Mouse (Mus musculus) neural tube, embryonic 13.5 days (tissue): Measurements from ENCODE around the gene Cldn19. TPM values are rescaled to one million over a fixed set of nuclear protein-coding genes. Genes with fewer than 3 reads are reported as not detected.
A peak's percentile ranks its signal among the peaks of the same experiment; 100 is the strongest.

Experiments
- ATAC-seq: fragments of 200-750 bp; cut with Nextera tagmentation; 2 replicates; pipeline ENCODE4 v1.8.0; 2017; ENCODE audit warnings: low read depth, mild to moderate bottlenecking, moderate TSS enrichment, moderate library complexity
- H3K27ac ChIP-seq: fragments of 300-500 bp; sonication (generic); replicated peaks from 2 replicates; pipeline ENCODE4 v1.5.1; 2015; ENCODE audit warnings: moderate library complexity, mild to moderate bottlenecking, inconsistent platforms
- H3K27me3 ChIP-seq: fragments of 300-500 bp; sonication (generic); 2 replicates; pipeline ENCODE4 v1.6.1; 2015; ENCODE audit warnings: mild to moderate bottlenecking, inconsistent platforms
- H3K36me3 ChIP-seq: fragments of 300-500 bp; sonication (generic); 2 replicates; pipeline ENCODE4 v1.6.1; 2015; ENCODE audit warnings: mild to moderate bottlenecking, inconsistent platforms
- H3K4me1 ChIP-seq: fragments of 300-500 bp; sonication (generic); replicated peaks from 2 replicates; pipeline ENCODE4 v1.6.1; 2015; ENCODE audit warnings: inconsistent platforms
- H3K4me2 ChIP-seq: fragments of 300-500 bp; sonication (generic); 2 replicates; pipeline ENCODE4 v1.6.1; 2015; ENCODE audit warnings: inconsistent platforms, mild to moderate bottlenecking, moderate library complexity
- H3K4me3 ChIP-seq: fragments of 300-500 bp; sonication (generic); 2 replicates; pipeline ENCODE4 v1.5.1; 2015; ENCODE audit warnings: mild to moderate bottlenecking, inconsistent platforms
- H3K9ac ChIP-seq: fragments of 300-500 bp; sonication (generic); 2 replicates; pipeline ENCODE4 v1.6.1; 2015; ENCODE audit warnings: moderate library complexity, mild to moderate bottlenecking, inconsistent platforms
- H3K9me3 ChIP-seq: fragments of 300-500 bp; sonication (generic); 2 replicates; pipeline ENCODE4 v1.6.1; 2016; ENCODE audit warnings: inconsistent platforms
- WGBS: fragments of 180-500 bp; shearing (Covaris S2); methylation state at CpG from one replicate; pipeline ENCODE4 v1.1.7; 2015; 5-methylcytosine and 5-hydroxymethylcytosine counted together
- polyA plus RNA-seq: library from polyadenylated mRNA; unstranded; fragments of >200 nt; fragmentation: Nextera tagmentation; extraction: Ambion mirVana; gene quantifications from 2 replicates; pipeline ENCODE4 v1.2.1, GENCODE M21; 2015

Gene Cldn19
- 0.45 and 0.63 TPM in 2 replicates for polyA plus RNA-seq

- Histone ChIP-seq H3K36me3 (no peaks in the 10 kb centered on the region), H3K4me1 (peaks cover 21% of the 10 kb centered on the region), H3K27me3 (no peaks in the 10 kb centered on the region), H3K9me3 (no peaks in the 10 kb centered on the region), H3K4me3 (no peak within 1 kb of the TSS), H3K27ac (peak within 1 kb of the TSS; percentile 72), H3K4me2 (no peak within 1 kb of the TSS), H3K9ac (peak within 1 kb of the TSS; percentile 49)
- WGBS = 84% methylated on average over 12 of the region's 12 CpGs
- ATAC-seq = no peak
These were observed at the start of gene Cldn19 for GRCm38 (mm10) chr4:119255351-119255750. TSS of gene Cldn19 (plus strand) at chr4:119255414.

- no peak overlapping the region for H3K9ac ChIP-seq
- WGBS = 73% methylated on average over 8 of the region's 8 CpGs
- H3K4me1 ChIP-seq = peaks cover 10% of the 10 kb centered on the region; the same call in 1 of the 2 replicates
- no peak overlapping the region for H3K4me3 ChIP-seq
- no peak overlapping the region for H3K27ac ChIP-seq
- no peak for ATAC-seq
- no peaks in the 10 kb centered on the region for H3K9me3 ChIP-seq
- H3K27me3 ChIP-seq = no peaks in the 10 kb centered on the region
- H3K4me2 ChIP-seq = no peak overlapping the region
- no peaks in the 10 kb centered on the region for H3K36me3 ChIP-seq
These were observed 38.5 kb upstream of the Cldn19 start for GRCm38 (mm10) chr4:119216667-119217066.

GRCm38 (mm10) chr4:119218169-119218568, 37.0 kb upstream of the Cldn19 start, which contains the start of gene Tmem269:
TSS of gene Tmem269 (minus strand) at chr4:119218217.
- no peak within 1 kb of the TSS for H3K4me2 ChIP-seq
- H3K9ac ChIP-seq = no peak within 1 kb of the TSS
- H3K36me3 ChIP-seq = 0 out of 2 replicates have a peak, but pooled peaks cover 4% of the 10 kb centered on the region
- no peak for ATAC-seq
- H3K27ac ChIP-seq = no peak within 1 kb of the TSS
- no peaks in the 10 kb centered on the region for H3K9me3 ChIP-seq
- no peaks in the 10 kb centered on the region for H3K27me3 ChIP-seq
- H3K4me1 ChIP-seq = peaks cover 10% of the 10 kb centered on the region; the same call in 1 of the 2 replicates
- 14% methylated on average over 11 of the region's 11 CpGs for WGBS
- H3K4me3 ChIP-seq = no peak within 1 kb of the TSS

GRCm38 (mm10) chr4:119223696-119224095, 31.5 kb upstream of the Cldn19 start:
- 97% methylated on average over 1 of the region's 1 CpGs for WGBS
- no peaks in the 10 kb centered on the region for H3K27me3 ChIP-seq
- no peak overlapping the region for H3K27ac ChIP-seq
- H3K4me2 ChIP-seq = no peak overlapping the region
- ATAC-seq = no peak
- no peaks in the 10 kb centered on the region for H3K4me1 ChIP-seq
- no peak overlapping the region for H3K4me3 ChIP-seq
- peaks cover 55% of the 10 kb centered on the region for H3K36me3 ChIP-seq
- no peak overlapping the region for H3K9ac ChIP-seq
- no peaks in the 10 kb centered on the region for H3K9me3 ChIP-seq

GRCm38 (mm10) chr4:119224534-119224933, 30.7 kb upstream of the Cldn19 start:
- H3K9ac ChIP-seq = no peak overlapping the region

GRCm38 (mm10) chr4:119225719-119226118, 29.5 kb upstream of the Cldn19 start:
- Histone ChIP-seq H3K9me3 (no peaks in the 10 kb centered on the region), H3K27ac (no peak overlapping the region), H3K36me3 (peaks cover 57% of the 10 kb centered on the region), H3K4me1 (no peaks in the 10 kb centered on the region), H3K27me3 (no peaks in the 10 kb centered on the region), H3K9ac (no peak overlapping the region), H3K4me3 (no peak overlapping the region), H3K4me2 (no peak overlapping the region)
- 90% methylated on average over 9 of the region's 9 CpGs for WGBS
- no peak for ATAC-seq

More at GRCm38 (mm10) chr4:119224534-119224933, 30.7 kb upstream of the Cldn19 start:
- no peak overlapping the region for H3K4me3 ChIP-seq
- no peak for ATAC-seq
- peaks cover 57% of the 10 kb centered on the region for H3K36me3 ChIP-seq
- H3K27ac ChIP-seq = no peak overlapping the region
- no peaks in the 10 kb centered on the region for H3K4me1 ChIP-seq
- no peak overlapping the region for H3K4me2 ChIP-seq
- no peaks in the 10 kb centered on the region for H3K9me3 ChIP-seq
- WGBS = 96% methylated on average over 3 of the region's 3 CpGs
- H3K27me3 ChIP-seq = no peaks in the 10 kb centered on the region

GRCm38 (mm10) chr4:119226751-119227150, 28.5 kb upstream of the Cldn19 start:
- WGBS = 95% methylated on average over 11 of the region's 11 CpGs
- H3K4me3 ChIP-seq = no peak overlapping the region
- H3K9me3 ChIP-seq = no peaks in the 10 kb centered on the region
- peaks cover 57% of the 10 kb centered on the region for H3K36me3 ChIP-seq
- H3K27me3 ChIP-seq = no peaks in the 10 kb centered on the region
- no peak overlapping the region for H3K9ac ChIP-seq
- ATAC-seq = no peak
- no peak overlapping the region for H3K4me2 ChIP-seq
- H3K27ac ChIP-seq = no peak overlapping the region
- peaks cover 6% of the 10 kb centered on the region for H3K4me1 ChIP-seq

- WGBS = under 1% methylated on average over 65 of the region's 71 CpGs
- Histone ChIP-seq H3K27me3 (no peaks in the 10 kb centered on the region), H3K9ac (peak within 1 kb of the TSS; percentile 85), H3K4me2 (peak within 1 kb of the TSS; percentile 81), H3K9me3 (no peaks in the 10 kb centered on the region), H3K36me3 (peaks cover 22% of the 10 kb centered on the region), H3K4me3 (peak within 1 kb of the TSS; percentile 88), H3K27ac (peak within 1 kb of the TSS; percentile 61), H3K4me1 (peaks cover 24% of the 10 kb centered on the region)
- ATAC-seq = peak; percentile 96
These were observed 22.6 kb upstream of the Cldn19 start, which contains the start of the genes AU022252 and P3h1 for GRCm38 (mm10) chr4:119232410-119233255. TSS of gene AU022252 (minus strand) at chr4:119232712. TSS of gene P3h1 (plus strand) at chr4:119232915.

GRCm38 (mm10) chr4:119233256-119233901, 21.8 kb upstream of the Cldn19 start:
- peak overlapping the region; percentile 82 for H3K9ac ChIP-seq
- H3K9me3 ChIP-seq = no peaks in the 10 kb centered on the region
- H3K4me1 ChIP-seq = peaks cover 24% of the 10 kb centered on the region
- under 1% methylated on average over 36 of the region's 36 CpGs for WGBS
- peaks cover 19% of the 10 kb centered on the region for H3K36me3 ChIP-seq
- H3K4me2 ChIP-seq = peak overlapping the region; percentile 81
- no peaks in the 10 kb centered on the region for H3K27me3 ChIP-seq
- H3K27ac ChIP-seq = peak overlapping the region; percentile 61
- peak; percentile 40 for ATAC-seq
- peak overlapping the region; percentile 88 for H3K4me3 ChIP-seq

GRCm38 (mm10) chr4:119234348-119234747, 20.9 kb upstream of the Cldn19 start:
- Histone ChIP-seq H3K27ac (no peak overlapping the region), H3K9ac (peak overlapping the region; percentile 82; the same call in 1 of the 2 replicates), H3K4me3 (peak overlapping the region; percentile 88), H3K4me1 (peaks cover 25% of the 10 kb centered on the region), H3K27me3 (no peaks in the 10 kb centered on the region), H3K36me3 (peaks cover 14% of the 10 kb centered on the region; the same call in 1 of the 2 replicates), H3K4me2 (peak overlapping the region; percentile 81), H3K9me3 (no peaks in the 10 kb centered on the region)
- 74% methylated on average over 3 of the region's 3 CpGs for WGBS
- no peak for ATAC-seq

- ATAC-seq = peak; percentile 9; the same call in 1 of the 2 replicates
- Histone ChIP-seq H3K27me3 (no peaks in the 10 kb centered on the region), H3K36me3 (peaks cover 44% of the 10 kb centered on the region)
These were observed 16.6 kb upstream of the Cldn19 start for GRCm38 (mm10) chr4:119238661-119239060.

GRCm38 (mm10) chr4:119239181-119239682, 16.0 kb upstream of the Cldn19 start:
- Histone ChIP-seq H3K27me3 (no peaks in the 10 kb centered on the region), H3K9me3 (no peaks in the 10 kb centered on the region), H3K4me3 (no peak overlapping the region), H3K27ac (peak overlapping the region; percentile 66), H3K4me1 (peaks cover 13% of the 10 kb centered on the region), H3K9ac (no peak overlapping the region), H3K36me3 (peaks cover 49% of the 10 kb centered on the region), H3K4me2 (no peak overlapping the region)
- WGBS = 52% methylated on average over 12 of the region's 12 CpGs
- ATAC-seq = peak; percentile 41

More at GRCm38 (mm10) chr4:119238661-119239060, 16.6 kb upstream of the Cldn19 start:
- Histone ChIP-seq H3K4me3 (no peak overlapping the region), H3K9me3 (no peaks in the 10 kb centered on the region), H3K4me2 (no peak overlapping the region), H3K4me1 (peaks cover 18% of the 10 kb centered on the region), H3K27ac (no peak overlapping the region), H3K9ac (no peak overlapping the region)
- 78% methylated on average over 3 of the region's 3 CpGs for WGBS
